Mouse (Mus musculus) neural tube, embryonic 11.5 days (tissue): ENCODE measurements at regions not wholly inside any gene's neighbourhood (a gene's known extent, or its start where the extent isn't known, plus 50 kb on each side); places are given as distances from the start of the nearest gene placed in this dataset.

Experiments
- microRNA-seq: library from miRNA; unstranded; fragments of <30 nt; microRNA quantifications from one replicate; pipeline ENCODE4, GENCODE M21; 2016

Small RNA genes lying in the stretch of these regions (microRNA-seq; reads per million reads assigned to microRNA genes)
- gene Mir7j = 6.5 reads per million, percentile 16 among the genes with 10 or more reads in this experiment
